Mouse (Mus musculus) urinary bladder, adult 2 months (tissue): ENCODE measurements around the gene 2610528J11Rik. TPM values are rescaled to one million over a fixed set of nuclear protein-coding genes. Genes with fewer than 3 reads are reported as not detected.
"Not testable (repeated sequence)": the region's sequence is repeated elsewhere in the genome, so short reads cannot be mapped to it uniquely, and the experiment has no call there.

Experiments
- DNase-seq: peaks from one replicate; pipeline ENCODE4 v3.0.0; 2022; ENCODE audit warnings: low spot score
- polyA plus RNA-seq: library from polyadenylated mRNA; depleted of rRNA; stranded (reverse); fragments of >200 nt; gene quantifications from 2 replicates; pipeline ENCODE4 v1.2.3, GENCODE M21; 2012; rRNA removed

2610528J11Rik gene
- polyA plus RNA-seq: 11.7 and 15.8 TPM in 2 replicates

DNA sequence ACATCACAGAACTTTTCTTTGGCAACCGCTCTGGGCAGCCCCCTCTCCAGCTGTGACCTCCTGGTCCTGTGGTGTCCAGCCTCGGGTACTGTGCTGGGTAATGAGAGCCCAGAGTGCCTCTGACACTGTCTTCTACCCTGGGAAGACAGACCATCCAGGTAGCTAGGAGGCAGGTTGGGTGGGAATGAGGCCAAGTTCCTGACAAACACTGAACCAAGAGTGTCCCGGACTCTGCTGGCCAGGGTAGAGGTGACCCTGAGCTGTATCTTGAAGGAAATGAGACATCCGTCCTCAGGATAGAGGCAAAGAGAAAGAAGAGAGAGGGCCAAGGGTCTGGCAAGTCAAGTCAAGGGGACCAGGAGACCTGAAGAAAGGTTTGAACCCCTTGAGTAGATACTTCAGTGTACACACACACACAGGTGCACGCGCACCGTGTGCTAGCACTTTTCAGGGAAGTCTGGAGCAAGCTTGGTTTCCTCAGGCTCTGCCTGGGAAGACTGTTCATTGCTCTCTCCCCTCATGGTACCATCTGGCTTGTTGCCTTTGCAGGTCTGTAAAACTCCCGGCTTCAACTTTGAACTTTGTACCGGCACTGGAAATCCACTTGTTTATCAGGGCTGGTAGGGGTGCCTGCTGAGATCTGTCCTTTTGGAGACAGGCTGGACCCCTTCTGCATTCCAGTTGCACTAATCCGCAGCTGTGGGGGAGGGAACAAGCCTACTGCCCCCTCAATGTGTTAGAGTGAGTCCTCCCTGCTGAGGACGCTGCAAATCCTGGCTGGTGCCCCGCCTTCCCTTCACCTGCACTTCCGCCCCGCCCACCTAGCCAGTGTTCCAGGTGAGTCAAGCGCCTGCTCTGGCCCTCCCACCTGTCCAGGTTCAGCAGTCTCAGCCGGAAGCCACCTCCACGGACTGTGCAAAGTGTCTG, at the start of gene 2610528J11Rik:
Gene 2610528J11Rik, plus strand, starts transcription at position 592 of the 927 bp plus-strand sequence.
- DNase-seq: peak; percentile 51

DNA sequence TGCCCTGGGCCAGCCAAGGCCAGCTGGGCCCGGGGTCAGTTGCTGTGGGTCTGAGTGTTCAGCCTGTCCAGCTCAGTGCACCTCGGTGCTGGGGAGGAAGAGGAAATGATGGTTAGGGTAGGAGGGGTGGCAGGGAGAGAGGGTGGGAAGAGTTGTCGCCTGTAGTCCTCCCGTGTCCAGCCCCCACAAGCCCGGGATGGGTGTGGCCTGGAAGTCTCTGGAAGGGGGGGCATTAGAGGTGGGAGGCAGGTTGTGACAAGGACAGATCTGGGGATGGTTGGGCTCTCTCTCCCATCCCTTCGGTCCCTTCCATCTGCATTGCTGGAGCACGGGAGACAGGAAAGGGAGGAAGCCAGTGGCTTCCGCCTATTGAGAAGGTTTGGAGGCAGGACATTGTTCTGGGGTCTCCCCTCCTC, 37.1 kb upstream of the 2610528J11Rik start, which contains the start of gene Tie1:
Gene Tie1, minus strand, starts transcription at position 345 of the 416 bp plus-strand sequence.
- DNase-seq: no peak

DNA sequence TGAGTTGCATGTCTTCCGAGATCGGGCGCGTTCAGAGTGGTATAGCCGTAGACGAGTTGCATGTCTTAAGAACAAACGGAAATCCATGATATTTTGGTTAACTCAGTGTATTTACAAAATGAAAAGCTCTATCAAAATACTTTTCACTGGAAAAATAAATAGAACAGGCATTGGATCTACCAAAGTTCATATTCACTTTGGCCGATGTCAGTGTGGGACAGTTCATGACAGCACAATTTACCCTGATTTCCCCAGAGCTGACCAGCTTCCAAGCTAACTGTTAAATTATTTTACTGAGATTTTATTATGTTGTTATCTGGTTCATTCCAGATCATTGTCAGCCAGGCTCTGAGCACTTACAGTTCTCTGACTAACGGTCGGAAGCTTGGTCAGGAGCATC, 36.3 kb upstream of the 2610528J11Rik start:
- DNase-seq: no peak

DNA sequence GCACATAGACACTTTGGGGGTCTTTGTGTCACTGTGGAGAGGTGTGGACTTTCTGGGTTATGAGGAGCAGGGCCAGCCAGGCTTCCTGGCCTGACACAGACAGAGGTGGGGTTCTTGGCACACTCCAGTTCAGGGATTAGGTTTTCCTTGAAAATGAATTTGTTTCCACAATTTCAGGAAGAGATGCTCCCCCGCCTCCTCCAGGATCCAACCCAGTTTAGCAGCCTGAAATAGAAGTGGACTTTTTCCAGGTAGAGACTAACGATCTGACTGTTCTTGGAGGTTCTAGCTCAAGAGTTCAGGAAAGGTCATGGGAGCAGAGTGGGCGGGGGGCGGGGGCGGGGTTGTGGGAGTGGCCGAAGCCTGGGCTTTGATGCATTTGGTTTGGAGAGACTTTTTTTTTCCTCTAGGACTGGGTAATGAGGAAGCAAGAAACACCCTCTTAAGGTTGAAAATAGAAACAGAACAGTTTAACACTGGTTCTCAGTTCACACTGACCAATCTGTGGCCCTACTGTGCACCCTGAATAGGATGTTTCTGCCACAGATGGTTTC, 26.6 kb upstream of the 2610528J11Rik start:
- no peak for DNase-seq

DNA sequence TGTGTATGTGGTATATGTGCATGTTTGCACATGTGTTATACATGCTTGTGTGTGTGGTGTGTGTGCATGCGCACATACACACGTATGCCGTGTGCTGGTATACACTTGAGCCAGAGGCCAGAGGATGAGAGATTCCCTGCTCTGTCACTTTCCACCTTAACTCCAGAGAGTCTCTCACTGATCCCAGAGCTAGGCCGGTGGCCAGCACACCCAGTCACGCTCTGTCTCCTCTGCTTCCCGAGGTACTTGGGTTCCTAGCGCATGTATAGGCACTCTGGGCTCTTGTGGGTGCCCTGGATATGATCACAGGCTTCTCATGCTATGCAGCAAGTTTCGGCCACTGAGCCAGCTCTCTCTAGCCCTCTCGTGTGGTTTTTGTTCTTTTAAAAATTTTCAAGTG, 26.0 kb upstream of the 2610528J11Rik start:
- DNase-seq: no peak

DNA sequence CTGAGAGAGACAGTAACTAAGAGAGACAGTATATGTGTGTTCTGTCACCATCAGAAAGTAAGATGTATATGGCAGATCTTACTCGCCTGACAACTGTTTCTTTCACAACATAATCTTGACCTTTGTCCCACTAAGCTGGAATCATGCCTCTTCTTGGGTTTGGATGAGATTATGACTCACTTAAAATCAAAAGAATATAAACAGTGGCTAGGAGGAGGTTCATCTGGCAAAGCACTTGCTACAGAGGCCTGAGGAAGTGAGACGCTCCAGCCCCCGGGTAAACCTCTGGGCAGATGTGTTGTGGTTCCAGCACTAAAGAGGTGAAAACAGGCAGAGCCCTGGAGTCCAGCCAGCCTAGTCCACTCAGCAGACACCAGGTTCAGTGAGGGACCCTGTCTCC, 21.2 kb upstream of the 2610528J11Rik start:
- no peak for DNase-seq

DNA sequence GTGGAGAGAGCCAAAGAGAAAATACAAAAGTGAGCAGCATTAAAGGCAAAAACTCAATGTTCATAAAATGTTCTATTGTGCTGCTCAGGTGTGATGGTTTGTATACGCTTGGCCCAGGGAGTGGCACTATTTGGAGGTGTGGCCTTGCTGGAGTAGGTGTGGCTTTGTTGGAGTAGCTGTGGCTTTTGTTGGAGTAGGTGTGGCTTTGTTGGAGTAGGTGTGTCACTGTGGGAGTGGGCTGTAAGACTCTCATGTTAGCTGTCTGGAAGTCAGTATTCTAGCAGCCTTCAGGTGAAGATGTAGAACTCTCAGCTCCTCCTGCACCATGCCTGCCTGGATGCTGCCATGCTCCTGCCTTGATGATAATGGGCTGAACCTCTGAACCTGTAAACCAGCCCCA, 19.6 kb upstream of the 2610528J11Rik start:
- not testable (repeated sequence) for DNase-seq

DNA sequence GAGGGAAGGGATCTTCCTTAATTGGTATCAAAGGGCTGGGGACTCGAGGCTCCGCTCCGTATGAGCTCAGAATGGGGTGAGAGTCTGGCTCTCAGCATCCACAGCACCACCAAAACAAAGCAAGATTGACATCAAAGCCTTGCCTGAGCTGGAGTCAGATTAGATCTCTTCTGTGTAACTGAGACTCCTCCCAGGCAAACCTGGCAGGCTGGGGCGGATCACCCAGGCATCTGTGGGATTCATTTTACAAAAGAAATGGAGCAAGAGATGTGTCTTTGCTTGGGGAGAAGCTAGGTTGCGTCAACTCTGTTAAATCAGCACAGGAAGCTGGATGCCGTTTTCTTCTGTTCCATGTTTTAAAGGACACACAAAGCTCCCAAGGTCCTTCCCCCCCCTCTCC, 17.7 kb upstream of the 2610528J11Rik start:
- DNase-seq: no peak

DNA sequence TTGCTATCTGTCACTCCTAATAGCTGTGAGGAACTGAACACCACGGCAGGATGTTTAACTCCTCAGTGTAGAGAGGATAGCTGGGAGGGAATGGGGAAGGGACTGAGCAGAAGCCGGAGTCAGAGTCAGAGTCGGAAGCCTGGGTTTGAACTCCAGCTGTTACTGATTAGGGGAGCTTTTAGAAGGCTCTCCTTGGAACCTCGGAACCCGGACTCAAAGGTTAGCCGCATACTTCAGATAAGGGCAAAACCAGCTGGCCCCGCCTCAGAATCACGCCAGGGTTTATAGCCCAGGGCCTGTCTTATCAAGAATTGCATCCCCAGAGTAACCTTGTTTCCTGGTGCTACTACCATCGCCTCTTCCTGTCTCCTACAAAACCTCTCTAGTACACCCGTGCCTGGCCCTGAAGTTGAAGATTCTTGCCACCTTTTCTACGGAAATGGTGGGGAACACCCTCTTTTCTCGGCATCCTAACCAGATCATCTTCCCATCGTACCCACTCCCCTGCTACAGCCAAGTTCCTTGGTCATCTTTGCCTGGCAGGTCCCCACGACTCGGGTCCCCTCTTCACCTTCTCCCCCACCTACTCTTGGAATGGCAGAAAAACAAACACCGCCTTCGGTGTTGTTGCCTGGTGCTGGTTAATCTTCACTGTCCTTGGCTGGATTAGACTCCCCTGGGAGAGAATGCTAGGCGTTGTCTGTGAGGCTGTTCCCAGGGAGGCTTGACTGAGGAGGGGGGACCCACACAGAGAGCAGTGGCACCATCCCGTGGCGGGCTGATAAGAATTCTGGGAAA, 9.9 kb upstream of the 2610528J11Rik start:
- no peak for DNase-seq

DNA sequence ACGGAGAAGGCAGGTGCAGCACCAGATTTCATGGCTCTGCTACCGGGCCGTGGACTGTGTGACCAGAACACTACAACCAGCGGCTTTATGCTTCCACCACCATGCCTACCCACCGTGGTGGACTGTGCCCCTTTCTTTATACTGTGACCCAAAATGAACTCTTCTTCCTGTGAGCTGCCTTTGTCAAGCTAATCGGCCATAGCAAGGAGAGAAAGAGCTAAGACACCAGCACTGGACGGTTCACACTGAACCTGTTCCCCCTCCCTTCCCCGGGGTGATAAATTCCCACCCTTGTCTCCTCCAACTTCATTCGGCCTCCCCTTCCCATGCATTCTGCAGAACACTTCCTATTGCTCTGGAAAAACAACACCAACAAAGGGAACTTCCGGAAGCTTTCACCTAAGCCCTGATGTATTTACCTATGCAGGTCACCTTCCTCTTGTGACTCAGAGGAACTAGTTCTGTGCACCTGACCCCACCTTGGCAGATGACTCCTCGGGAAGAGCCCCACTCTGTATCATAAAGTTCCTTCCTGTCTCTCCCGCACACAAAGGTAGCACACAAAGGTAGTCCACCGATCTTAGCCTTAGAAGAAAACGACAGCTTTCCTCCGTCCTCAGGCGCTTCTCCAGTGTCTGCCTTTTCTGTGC, 9.2 kb upstream of the 2610528J11Rik start:
- DNase-seq: no peak

DNA sequence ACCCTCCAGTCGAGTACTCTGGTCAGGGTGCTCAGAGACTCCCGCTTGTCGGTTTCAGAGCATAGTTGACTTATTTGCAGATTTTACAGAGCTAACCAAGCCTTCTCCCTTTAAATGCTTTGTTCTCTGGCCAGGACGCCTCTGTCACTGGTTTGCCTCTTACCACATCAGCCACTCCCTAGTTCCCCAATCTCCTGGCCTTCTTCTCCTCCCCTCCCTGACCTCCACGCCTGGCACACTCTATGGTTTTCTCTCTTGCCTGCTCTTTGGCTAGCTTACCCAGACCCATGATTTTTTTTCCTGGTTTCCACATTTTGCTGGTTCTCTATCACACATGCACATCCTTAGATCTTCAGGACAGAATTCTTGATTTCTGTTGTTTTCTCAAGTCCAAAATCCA, 8.6 kb upstream of the 2610528J11Rik start:
- no peak for DNase-seq

DNA sequence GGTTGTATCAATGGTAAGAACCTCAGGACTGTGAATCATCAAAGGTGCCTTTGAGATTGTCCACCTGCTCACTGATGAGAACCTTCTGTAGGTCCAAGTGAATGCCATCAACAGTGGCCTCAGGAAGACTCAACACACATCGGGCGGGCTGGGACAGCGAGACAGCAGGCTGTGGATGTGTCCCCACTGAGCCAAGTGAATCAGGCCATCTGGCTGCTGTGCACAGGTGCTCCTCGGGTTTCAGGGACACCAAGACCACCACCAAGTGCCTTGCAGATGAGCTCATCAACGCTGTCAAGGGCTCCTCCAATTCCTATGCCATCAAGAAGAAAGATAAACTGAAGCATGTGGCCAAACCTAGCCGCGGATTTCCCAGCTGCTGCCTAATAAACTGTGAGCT, 4.6 kb upstream of the 2610528J11Rik start:
- DNase-seq: no peak

DNA sequence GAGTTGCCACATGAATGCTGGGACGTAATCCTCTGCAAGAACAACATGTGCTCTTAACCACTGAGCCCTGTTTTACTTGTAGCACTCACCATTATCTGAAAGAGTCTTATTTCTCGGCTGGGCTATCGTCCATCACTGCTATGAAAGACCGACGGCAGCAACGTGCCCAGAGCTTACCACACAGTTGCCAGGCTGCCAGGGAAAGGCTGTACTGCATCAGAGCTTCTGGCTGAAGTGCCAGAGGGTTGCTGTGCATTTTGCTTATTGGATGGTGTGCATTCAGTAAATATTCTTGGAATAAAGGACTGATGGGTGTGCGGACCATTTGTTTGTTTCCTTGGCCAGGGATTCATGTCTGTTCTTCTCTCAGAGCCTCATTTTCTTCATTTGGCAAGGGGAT, 2.8 kb upstream of the 2610528J11Rik start:
- no peak for DNase-seq

DNA sequence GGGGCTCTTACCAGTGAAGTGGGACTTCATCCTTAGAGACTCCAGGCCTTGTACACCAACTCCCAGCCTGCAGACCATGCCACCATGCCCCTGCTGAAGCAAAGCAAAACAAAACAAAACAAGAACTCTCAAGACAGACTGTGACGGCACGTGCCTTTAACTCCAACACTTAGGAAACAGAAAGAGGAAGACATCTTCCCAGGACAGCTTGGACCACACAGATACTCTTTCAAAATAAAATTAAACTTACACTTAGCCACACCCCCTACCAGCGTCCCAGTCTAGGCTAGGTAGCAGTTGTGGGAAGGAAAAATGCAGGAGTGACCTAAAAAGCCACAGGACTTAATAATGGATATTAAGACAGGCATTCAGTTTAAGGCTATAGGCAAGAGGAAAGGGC, 1.0 kb upstream of the 2610528J11Rik start:
- no peak for DNase-seq

DNA sequence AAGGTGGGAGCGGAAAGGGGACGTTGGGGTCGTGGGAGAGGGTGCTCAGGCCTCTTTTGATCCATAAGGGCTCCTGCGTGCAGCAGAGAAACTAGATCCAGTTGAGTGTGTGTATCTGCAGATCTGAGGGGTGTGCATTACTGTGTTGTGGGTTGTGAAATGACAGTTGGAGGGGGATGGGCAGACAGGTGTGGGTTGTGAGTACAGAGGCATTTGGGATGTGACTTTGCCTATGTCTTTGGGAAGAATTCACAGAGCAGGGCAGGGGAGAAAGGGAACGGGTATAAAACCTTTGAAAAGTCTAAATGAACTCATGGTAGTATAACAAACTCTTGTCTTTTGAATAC, 509 bp downstream of the 2610528J11Rik start:
- DNase-seq: no peak

DNA sequence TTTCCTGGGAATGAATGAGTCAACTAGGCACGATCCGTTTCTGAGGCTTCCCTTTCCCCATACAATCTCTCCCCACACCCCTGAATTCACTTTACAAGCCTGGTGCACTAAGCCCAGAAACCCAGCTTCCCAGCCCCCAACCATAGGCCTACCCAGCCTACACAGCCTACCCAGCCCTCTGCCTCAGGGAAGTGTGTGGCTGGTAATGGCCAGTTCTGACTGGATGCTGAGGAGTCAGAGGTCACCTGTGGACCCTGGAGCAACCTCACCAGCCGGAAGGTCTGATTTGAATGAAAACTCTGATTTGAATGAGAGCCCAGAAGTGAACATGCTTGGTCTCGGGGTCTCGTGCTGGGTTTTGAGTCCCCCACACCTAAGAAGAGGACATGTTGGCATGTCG, 921 bp downstream of the 2610528J11Rik start:
- no peak for DNase-seq

DNA sequence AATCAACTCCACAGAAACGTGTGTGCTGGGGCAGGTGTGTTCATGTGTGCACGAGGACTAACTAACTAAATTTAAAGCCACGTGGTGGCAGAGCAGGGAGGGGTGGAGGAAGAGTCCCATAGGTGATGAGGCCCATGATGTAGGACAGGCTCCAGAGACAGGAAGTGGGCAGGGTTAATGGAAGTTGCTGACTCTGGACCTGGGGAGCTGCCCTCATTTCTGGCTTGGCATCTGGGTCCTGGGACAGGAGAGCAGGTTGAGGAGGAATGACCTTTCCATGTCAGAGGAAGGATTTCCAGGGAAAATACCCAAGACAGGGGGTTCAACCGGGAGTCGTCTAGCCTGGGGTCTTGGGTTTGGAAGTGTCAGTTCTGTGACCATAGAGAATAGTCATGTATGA, 5.9 kb downstream of the 2610528J11Rik start:
- no peak for DNase-seq

DNA sequence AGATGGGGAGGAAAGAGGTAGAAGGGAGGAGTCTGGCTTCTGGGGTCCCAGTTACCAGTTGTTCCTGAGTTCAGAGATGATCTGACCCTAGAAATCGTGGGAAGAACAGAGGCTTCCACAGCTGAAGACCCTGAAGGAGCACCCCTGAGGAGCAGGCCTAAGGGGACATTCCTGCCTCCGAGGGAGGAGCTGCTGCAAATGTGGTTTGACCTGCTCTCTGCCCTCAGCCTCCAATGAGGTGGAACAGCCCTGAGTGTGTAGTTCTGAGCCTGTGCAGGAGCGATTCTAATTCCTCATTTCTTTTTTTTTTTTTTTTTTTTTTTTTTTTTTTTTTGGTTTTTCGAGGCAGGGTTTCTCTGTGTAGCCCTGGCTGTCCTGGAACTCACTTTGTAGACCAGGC, 6.4 kb downstream of the 2610528J11Rik start:
- no peak for DNase-seq

DNA sequence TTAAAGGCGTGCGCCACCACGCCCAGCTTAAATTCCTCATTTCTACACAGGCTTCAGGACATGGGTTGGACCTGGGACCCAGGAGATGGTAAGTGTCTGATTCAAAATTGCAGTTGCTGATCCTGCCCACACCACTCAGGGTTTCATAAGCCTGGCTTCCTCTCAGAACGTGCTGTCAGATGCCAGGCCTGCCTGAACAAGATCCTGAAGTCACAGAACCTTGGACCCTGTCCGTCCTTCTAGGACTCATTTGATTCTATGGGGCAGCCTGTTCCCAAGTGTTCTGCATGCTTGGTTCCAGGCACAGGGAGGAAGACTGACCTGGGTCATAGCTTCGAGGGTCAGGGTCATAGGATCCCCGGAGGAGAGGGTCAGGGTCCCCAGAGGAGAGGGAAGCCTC, 6.8 kb downstream of the 2610528J11Rik start:
- DNase-seq: no peak

DNA sequence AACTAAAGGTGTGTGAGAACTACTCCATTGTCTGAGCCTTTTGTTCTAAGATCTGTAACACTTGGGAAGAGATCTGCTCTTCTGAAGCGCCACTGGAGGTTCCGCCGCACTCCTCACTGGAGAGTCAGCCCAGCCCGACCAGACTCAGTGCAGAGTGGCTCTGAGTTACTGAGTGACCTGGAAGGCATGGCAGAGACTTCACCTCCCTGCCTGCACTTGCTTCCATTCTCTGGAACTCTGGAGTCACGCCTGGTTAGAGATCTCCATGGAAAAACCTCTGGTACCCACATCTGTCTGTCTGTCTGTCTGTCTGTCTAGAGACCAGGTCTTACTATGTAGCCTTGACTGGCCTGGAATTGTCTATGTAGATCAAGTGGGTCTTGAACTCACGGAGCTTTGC, 8.8 kb downstream of the 2610528J11Rik start:
- DNase-seq: no peak

DNA sequence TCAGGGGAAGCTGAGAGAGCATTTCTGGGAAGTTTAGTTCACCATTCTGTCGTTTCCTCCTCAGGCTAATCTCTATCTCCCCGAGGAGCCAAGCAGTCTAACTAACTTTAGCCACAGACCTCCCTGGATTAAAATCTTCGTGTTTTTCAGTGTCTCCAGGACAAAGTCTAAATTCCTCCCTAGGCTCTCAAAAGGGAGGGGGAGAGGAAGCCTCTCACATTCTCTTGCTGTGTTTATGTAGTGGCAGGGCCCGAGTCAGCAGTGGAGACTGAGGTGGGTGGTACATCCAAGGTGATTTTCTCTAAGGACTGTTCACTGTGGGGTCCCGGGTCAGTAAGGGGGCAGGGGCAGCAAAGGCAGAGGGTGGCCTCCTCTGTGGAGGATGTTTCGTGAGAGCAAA, 11.0 kb downstream of the 2610528J11Rik start:
- no peak for DNase-seq

DNA sequence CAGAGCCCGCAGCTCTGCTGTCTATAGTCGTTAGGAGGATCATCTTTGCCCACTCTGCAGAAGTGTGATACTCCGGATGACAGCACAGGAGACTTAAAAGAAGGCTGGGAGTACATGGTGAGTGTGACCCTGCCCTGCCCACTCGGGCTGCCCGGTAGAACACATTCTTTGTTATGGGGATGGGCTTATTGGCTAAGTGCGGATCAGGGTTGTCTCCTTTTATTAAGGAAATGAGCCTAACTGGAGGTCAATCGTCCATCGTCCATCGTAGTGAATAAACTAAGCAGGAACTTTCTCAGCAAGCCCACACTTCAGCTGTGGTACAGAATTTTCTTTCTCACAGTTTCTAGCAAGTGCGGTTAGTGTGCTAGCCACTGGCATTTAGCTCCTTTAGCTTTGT, 13.1 kb downstream of the 2610528J11Rik start:
- no peak for DNase-seq
